Mouse (Mus musculus): ENCODE results near the gene Tmem138.

DNA sequence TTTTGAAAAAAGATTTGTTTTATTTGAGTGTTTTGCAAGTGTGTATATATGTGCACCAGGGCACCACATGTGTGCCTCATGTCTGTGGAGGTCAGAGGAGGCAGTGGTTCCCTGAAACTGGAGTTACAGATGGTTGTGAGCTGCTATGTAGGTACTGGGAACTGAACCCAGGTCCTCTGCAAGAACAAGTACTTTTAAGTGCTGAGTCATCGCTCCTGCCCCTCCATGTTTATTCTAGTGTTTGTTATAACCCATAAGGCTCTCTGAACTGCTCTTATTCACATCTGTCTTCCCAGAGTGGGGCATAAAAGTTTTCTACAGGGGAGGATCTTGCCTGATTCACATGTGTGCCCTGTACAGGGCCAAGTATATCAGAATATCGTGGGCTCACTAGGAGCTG, 22.5 kb upstream of the Tmem138 start:
- TF ChIP-seq CTCF (IDR thresholded peaks at IDR 0.05) (no peak), EP300 (IDR thresholded peaks at IDR 0.05) (no peak)
